Mouse (Mus musculus) kidney, adult 10 weeks (tissue): ENCODE measurements around the gene Otogl. TPM values are rescaled to one million over a fixed set of nuclear protein-coding genes. Genes with fewer than 3 reads are reported as not detected.

ENCODE experiments used
- polyA plus RNA-seq: library from polyadenylated mRNA; stranded (reverse); fragments of 350-450 nt; fragmentation: Illumina TruSeq; extraction: RNeasy Lipid Tissue Mini Kit (QIAGEN cat#74804); gene quantifications from one replicate; pipeline ENCODE4 v1.2.3, GENCODE M21; 2014; ENCODE audit warnings: low read depth, low replicate concordance

The Otogl gene
- not detected for polyA plus RNA-seq

GRCm38 (mm10) chr10:107912084-107912573 lies at the start of gene Otogl:
Gene Otogl (minus strand): TSS chr10:107912134.

GRCm38 (mm10) chr10:107719806-107720205 lies 192.1 kb downstream of the Otogl start, which contains the start of gene Ptprq:
Gene Ptprq (minus strand): TSS chr10:107720051.

Other genes starting within 250 kb of the Otogl start
- gene Ptprq, start 192.1 kb downstream of the Otogl start, polyA plus RNA-seq: 0.08 TPM